ENCODE assay signal across 8 mouse cellular contexts in genomic region chr2:28419898-28420297, GRCm38 (mm10). TPM values are rescaled to one million over a fixed set of nuclear protein-coding genes. Genes with fewer than 3 reads are reported as not detected.
DNase-seq lines count a peak whose midpoint lies in the region; ATAC-seq lines count a peak whose summit lies in the region.

No protein-coding gene starts in this region.

- ATAC-seq in common myeloid progenitor, adult 5-6 weeks (replicated peaks; ENCODE audit: low read depth, poor library complexity, severe bottlenecking), result 0 out of 2 replicates have a peak, but pooled peaks have one; percentile 33

- DNase-seq in CD4-positive helper T cell, adult 2 months (ENCODE audit: low read depth, low spot score), result peak; percentile 44
- peak; percentile 84 for DNase-seq in adipocyte (ENCODE audit: low spot score)
- peak; percentile 87 for DNase-seq in gastrocnemius, postnatal 14 days
- peak; percentile 88 to 96 for DNase-seq in kidney, postnatal 36 days
- peak; percentile 76 to 83 for DNase-seq in lung, adult 18-20 months
- peak; percentile 99 for DNase-seq in right cerebral cortex, adult 2 months (ENCODE audit: low spot score in 2 of 2)
- peak; percentile 85 for DNase-seq in urinary bladder, postnatal 25 days (ENCODE audit: low spot score)

- intact Hi-C loops in gastrocnemius, postnatal 14 days (cut with DNase I; ENCODE audit: low total_unique reads), result loop anchor here (5.0 to 10.0 kb wide), 3 partner anchors 48 to 435 kb away; no protein-coding TSS in a partner anchor

RNA-seq across cellular contexts. Expression of gene Ppp1r26, which starts 26.7 kb away (rescaled TPM):
- total RNA-seq in common myeloid progenitor, adult 5-6 weeks (2017), result 3.4 and 5.0 TPM in 2 replicates
- 1 to 10 TPM; 1.5 to 2.7 TPM for total RNA-seq in gastrocnemius, postnatal 14 days (2021)

RNA-seq across cellular contexts. Expression of gene 1700007K13Rik, which starts 46.2 kb away (rescaled TPM):
- total RNA-seq in common myeloid progenitor, adult 5-6 weeks (2017), result not detected in 2 replicates
- under 1 TPM in 1 of 2 experiments, not detected in 1; 0.55 TPM for total RNA-seq in gastrocnemius, postnatal 14 days (2021)

RNA-seq across cellular contexts. Expression of gene Mrps2, which starts 48.0 kb away (rescaled TPM):
- 33.2 and 35.2 TPM in 2 replicates for total RNA-seq in common myeloid progenitor, adult 5-6 weeks (2017)
- 10 to 100 TPM; 25.3 to 28.5 TPM for total RNA-seq in gastrocnemius, postnatal 14 days (2021)

Comparison
In these comparisons a context has a peak if more than half of its experiments do, and no peak if none do; other contexts are left out.
1. Peak in every context shown above with its lines: DNase-seq and ATAC-seq.
2. DNase-seq: peak in every context shown above with its lines; median percentile 99 in right cerebral cortex, adult 2 months; 92 in kidney, postnatal 36 days; 87 in gastrocnemius, postnatal 14 days; 85 in urinary bladder, postnatal 25 days; 84 in adipocyte; 80 in lung, adult 18-20 months; 44 in CD4-positive helper T cell, adult 2 months.